Mouse (Mus musculus): ENCODE results near the gene Snap47. TPM values are rescaled to one million over a fixed set of nuclear protein-coding genes. Genes with fewer than 3 reads are reported as not detected.

The Snap47 gene
- total RNA-seq (2014; rRNA removed) (465 and 467 TPM in 2 replicates), polyA plus RNA-seq (2015; fragmentation: Nextera tagmentation; extraction: Ambion mirVana) (588 and 631 TPM in 2 replicates)

- H3K9me3 ChIP-seq (ENCODE audit: low read length) = no peaks in the 10 kb centered on the region
- ATAC-seq (ENCODE audit: low FRiP score) = no peak
- no peaks in the 10 kb centered on the region for H3K27me3 ChIP-seq (ENCODE audit: insufficient read depth, low read length)
- H3K9ac ChIP-seq (replicated peaks; ENCODE audit: low read length, poor library complexity, severe bottlenecking) = peak within 1 kb of the TSS; percentile 88
- 83% methylated on average over 4 of the region's 4 CpGs for WGBS
- H3K4me3 ChIP-seq (ENCODE audit: low read depth, low read length) = peak within 1 kb of the TSS; percentile 84
- H3K36me3 ChIP-seq (ENCODE audit: insufficient read depth, low read length) = peaks cover 28% of the 10 kb centered on the region
- no peak for TF ChIP-seq CTCF (IDR thresholded peaks at IDR 0.05)
- DNase-seq (ENCODE audit: low spot score) = no peak
- peaks cover 8% of the 10 kb centered on the region; the same call in 1 of the 2 replicates for H3K4me1 ChIP-seq (ENCODE audit: insufficient read depth, low read length)
- peak within 1 kb of the TSS; percentile 91 for H3K4me2 ChIP-seq (ENCODE audit: low read depth, low read length, poor library complexity, severe bottlenecking)
- peak within 1 kb of the TSS; percentile 87 for H3K27ac ChIP-seq (ENCODE audit: low read depth, low read length)
Observed at GRCm38 (mm10) chr11:59451086-59451485, at the start of gene Snap47. Gene Snap47, minus strand, starts transcription at chr11:59451186.

GRCm38 (mm10) chr11:59497747-59498146 lies 46.8 kb upstream of the Snap47 start:
- H3K9ac ChIP-seq (replicated peaks; ENCODE audit: low read length, poor library complexity, severe bottlenecking) = no peak overlapping the region
- H3K36me3 ChIP-seq (ENCODE audit: insufficient read depth, low read length) = peaks cover 58% of the 10 kb centered on the region
- 90% methylated on average over 7 of the region's 7 CpGs for WGBS

GRCm38 (mm10) chr11:59496672-59497310 lies 45.8 kb upstream of the Snap47 start:
- Histone ChIP-seq H3K4me1 (ENCODE audit: insufficient read depth, low read length) (no peaks in the 10 kb centered on the region), H3K4me2 (ENCODE audit: low read depth, low read length, poor library complexity, severe bottlenecking) (no peak overlapping the region), H3K9me3 (ENCODE audit: low read length) (no peaks in the 10 kb centered on the region), H3K27ac (ENCODE audit: low read depth, low read length) (no peak overlapping the region), H3K9ac (replicated peaks; ENCODE audit: low read length, poor library complexity, severe bottlenecking) (no peak overlapping the region), H3K36me3 (ENCODE audit: insufficient read depth, low read length) (peaks cover 61% of the 10 kb centered on the region), H3K4me3 (ENCODE audit: low read depth, low read length) (no peak overlapping the region), H3K27me3 (ENCODE audit: insufficient read depth, low read length) (no peaks in the 10 kb centered on the region)
- WGBS = 89% methylated on average over 6 of the region's 6 CpGs
- ATAC-seq (ENCODE audit: low FRiP score) = no peak
- no peak for TF ChIP-seq CTCF (IDR thresholded peaks at IDR 0.05)
- no peak for DNase-seq (ENCODE audit: low spot score)

More at GRCm38 (mm10) chr11:59497747-59498146, 46.8 kb upstream of the Snap47 start:
- DNase-seq (ENCODE audit: low spot score) (no peak), ATAC-seq (ENCODE audit: low FRiP score) (no peak)
- H3K4me1 ChIP-seq (ENCODE audit: insufficient read depth, low read length) = no peaks in the 10 kb centered on the region
- H3K27ac ChIP-seq (ENCODE audit: low read depth, low read length) = no peak overlapping the region
- no peaks in the 10 kb centered on the region for H3K27me3 ChIP-seq (ENCODE audit: insufficient read depth, low read length)
- H3K4me3 ChIP-seq (ENCODE audit: low read depth, low read length) = no peak overlapping the region
- no peaks in the 10 kb centered on the region for H3K9me3 ChIP-seq (ENCODE audit: low read length)
- no peak overlapping the region for H3K4me2 ChIP-seq (ENCODE audit: low read depth, low read length, poor library complexity, severe bottlenecking)
- peak; percentile 15; the same call in 1 of the 2 replicates for TF ChIP-seq CTCF (IDR thresholded peaks at IDR 0.05)

- peaks cover 26% of the 10 kb centered on the region for H3K36me3 ChIP-seq (ENCODE audit: insufficient read depth, low read length)
- H3K4me3 ChIP-seq (ENCODE audit: low read depth, low read length) = no peak overlapping the region
- no peak for TF ChIP-seq CTCF (IDR thresholded peaks at IDR 0.05)
- no peaks in the 10 kb centered on the region for H3K9me3 ChIP-seq (ENCODE audit: low read length)
- H3K4me1 ChIP-seq (ENCODE audit: insufficient read depth, low read length) = no peaks in the 10 kb centered on the region
- H3K9ac ChIP-seq (replicated peaks; ENCODE audit: low read length, poor library complexity, severe bottlenecking) = no peak overlapping the region
- H3K4me2 ChIP-seq (ENCODE audit: low read depth, low read length, poor library complexity, severe bottlenecking) = no peak overlapping the region
- no peak for ATAC-seq (ENCODE audit: low FRiP score)
- H3K27me3 ChIP-seq (ENCODE audit: insufficient read depth, low read length) = no peaks in the 10 kb centered on the region
- H3K27ac ChIP-seq (ENCODE audit: low read depth, low read length) = no peak overlapping the region
- no peak for DNase-seq (ENCODE audit: low spot score)
- WGBS = 89% methylated on average over 8 of the region's 8 CpGs
Observed at GRCm38 (mm10) chr11:59486222-59486621, 35.2 kb upstream of the Snap47 start.

- ATAC-seq (ENCODE audit: low FRiP score) (no peak), DNase-seq (ENCODE audit: low spot score) (no peak)
- Histone ChIP-seq H3K4me2 (ENCODE audit: low read depth, low read length, poor library complexity, severe bottlenecking) (no peak overlapping the region), H3K9ac (replicated peaks; ENCODE audit: low read length, poor library complexity, severe bottlenecking) (no peak overlapping the region), H3K36me3 (ENCODE audit: insufficient read depth, low read length) (peaks cover 25% of the 10 kb centered on the region), H3K4me3 (ENCODE audit: low read depth, low read length) (no peak overlapping the region), H3K27ac (ENCODE audit: low read depth, low read length) (no peak overlapping the region), H3K27me3 (ENCODE audit: insufficient read depth, low read length) (no peaks in the 10 kb centered on the region), H3K4me1 (ENCODE audit: insufficient read depth, low read length) (no peaks in the 10 kb centered on the region), H3K9me3 (ENCODE audit: low read length) (no peaks in the 10 kb centered on the region)
- WGBS = 60% methylated on average over 2 of the region's 2 CpGs
- no peak for TF ChIP-seq CTCF (IDR thresholded peaks at IDR 0.05)
Observed at GRCm38 (mm10) chr11:59485641-59486040, 34.7 kb upstream of the Snap47 start.

GRCm38 (mm10) chr11:59483212-59483611 lies 32.2 kb upstream of the Snap47 start:
- Histone ChIP-seq H3K27me3 (ENCODE audit: insufficient read depth, low read length) (no peaks in the 10 kb centered on the region), H3K27ac (ENCODE audit: low read depth, low read length) (no peak overlapping the region), H3K36me3 (ENCODE audit: insufficient read depth, low read length) (peaks cover 22% of the 10 kb centered on the region), H3K9me3 (ENCODE audit: low read length) (no peaks in the 10 kb centered on the region), H3K4me1 (ENCODE audit: insufficient read depth, low read length) (no peaks in the 10 kb centered on the region), H3K4me3 (ENCODE audit: low read depth, low read length) (no peak overlapping the region), H3K4me2 (ENCODE audit: low read depth, low read length, poor library complexity, severe bottlenecking) (no peak overlapping the region), H3K9ac (replicated peaks; ENCODE audit: low read length, poor library complexity, severe bottlenecking) (no peak overlapping the region)
- peak; percentile 87 for DNase-seq (ENCODE audit: low spot score)
- no peak for ATAC-seq (ENCODE audit: low FRiP score)
- TF ChIP-seq CTCF (IDR thresholded peaks at IDR 0.05) = peak; percentile 83
- 6% methylated on average over 2 of the region's 2 CpGs for WGBS

Measured in midbrain, postnatal 0 days (tissue).